Mouse (Mus musculus): ENCODE data around the gene N4bp3.
A peak's percentile ranks its signal among the peaks of the same experiment; 100 is the strongest.
"Not testable (repeated sequence)": the region's sequence is repeated elsewhere in the genome, so short reads cannot be mapped to it uniquely, and the experiment has no call there.

The N4bp3 gene

DNA sequence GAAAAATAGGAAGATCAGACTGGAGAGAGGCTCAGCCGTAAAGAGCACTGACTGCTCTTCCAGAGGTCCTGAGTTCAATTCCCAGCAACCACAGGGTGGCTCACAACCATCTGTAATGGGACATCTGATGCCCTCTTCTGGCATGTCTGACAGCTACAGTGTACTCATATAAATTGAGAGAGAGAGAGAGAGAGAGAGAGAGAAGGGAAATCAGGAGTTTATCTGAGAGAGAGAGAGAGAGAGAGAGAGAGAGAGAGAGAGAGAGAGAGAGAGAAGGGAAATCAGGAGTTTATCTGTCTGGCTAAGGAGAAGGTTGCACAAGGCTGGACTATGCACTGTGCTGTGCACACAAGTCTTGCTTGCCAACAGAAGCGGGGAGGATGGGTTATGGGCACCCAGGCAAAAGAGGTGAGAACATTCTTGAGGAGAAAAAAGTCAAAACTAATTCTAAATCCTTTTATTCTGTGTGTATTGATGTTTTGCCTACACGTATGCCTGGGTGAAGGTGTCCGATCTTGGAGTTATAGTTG, 2.3 kb upstream of the N4bp3 start:
- DNase-seq = no peak

DNA sequence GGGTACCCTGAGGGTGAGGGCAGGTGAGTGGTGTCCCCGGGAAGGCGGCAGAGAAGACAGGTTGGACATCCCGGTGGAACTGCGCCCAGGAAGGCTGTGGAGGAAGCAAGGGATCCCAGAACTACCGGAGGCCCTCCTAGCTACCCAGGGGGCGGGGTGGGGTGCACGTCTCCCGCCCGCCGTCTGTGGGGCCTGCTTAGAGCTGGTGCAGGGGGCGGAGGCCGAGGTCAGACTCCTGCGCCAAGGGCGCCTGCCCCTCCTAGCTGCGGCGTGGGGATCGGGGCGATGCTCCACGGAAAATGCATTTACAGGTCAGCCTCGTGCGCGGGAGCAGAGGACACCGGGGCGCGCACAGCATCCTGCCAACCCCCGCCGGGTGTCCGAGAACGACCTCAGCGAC, 381 bp downstream of the N4bp3 start:
- DNase-seq = no peak

DNA sequence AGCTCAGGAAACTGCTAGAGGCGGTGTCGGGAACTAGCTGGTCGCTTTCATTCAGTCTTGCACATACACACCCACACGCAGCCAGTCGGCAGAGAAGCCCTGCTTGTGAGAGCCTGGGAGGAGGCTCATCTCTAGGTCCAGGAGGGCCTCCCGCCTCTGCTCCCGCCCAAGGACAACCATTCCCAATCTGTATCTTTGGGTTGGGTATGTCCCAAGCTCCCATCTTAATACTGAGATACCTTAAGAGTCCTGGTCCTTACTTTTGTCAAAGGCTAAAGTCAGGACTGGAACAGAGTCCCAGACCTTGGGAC, 798 bp downstream of the N4bp3 start:
- no peak for DNase-seq

DNA sequence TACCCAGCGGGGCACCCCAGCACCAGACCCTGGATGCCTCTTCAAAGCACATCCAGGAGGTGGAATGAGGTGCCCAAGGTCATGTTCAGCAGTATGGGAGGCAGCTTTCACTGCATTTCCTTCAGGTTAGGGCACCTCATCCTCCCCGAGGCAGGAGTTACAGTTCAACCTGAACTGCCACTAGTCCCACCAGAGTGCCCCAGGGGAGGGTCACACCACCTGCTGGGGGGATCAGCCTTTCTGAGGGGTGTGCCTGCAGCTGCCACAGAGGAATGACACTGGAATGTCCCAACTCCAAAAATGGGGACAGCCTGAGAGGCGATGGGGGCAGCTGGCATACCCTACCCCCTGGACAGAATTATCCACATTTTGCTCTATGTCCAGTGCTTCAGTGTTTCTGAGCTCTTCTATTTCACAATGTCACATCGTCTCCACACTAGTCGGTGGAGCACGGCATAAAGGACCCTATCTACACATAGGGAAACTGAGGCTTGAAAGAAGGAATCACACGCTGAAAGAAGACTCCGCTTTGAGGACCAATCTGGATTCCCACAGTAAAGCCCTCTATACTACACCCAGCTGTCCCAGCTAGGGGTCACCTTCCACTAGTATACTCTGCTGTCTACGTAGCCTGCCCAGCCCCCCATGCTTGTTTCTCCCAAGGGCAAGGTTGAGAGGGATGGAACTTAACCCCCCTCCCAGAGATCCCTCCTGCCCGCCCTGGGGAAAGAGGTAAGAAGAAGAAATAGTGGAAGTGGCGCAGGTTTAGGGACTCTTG, 1.3 kb downstream of the N4bp3 start:
- DNase-seq = no peak

DNA sequence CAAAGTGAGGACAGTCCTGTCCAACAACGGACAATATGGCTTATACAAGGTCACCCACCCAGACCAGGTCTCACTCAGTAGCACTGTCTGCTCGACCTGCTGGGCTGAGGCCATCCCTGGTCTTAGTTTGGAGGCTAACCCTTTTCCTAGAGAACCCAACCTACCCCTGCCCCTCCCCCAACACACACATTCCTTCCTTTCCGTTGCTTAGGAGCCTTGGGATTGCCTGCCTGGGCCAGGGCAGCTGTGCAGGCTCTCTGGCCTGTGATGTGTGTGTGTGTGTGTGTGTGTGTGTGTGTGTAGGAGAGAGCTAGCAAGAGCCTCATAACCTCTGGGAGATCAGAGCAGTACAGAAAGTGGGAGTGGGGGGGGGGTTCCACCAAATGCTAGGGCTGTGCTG, 2.1 kb downstream of the N4bp3 start:
- DNase-seq = no peak

DNA sequence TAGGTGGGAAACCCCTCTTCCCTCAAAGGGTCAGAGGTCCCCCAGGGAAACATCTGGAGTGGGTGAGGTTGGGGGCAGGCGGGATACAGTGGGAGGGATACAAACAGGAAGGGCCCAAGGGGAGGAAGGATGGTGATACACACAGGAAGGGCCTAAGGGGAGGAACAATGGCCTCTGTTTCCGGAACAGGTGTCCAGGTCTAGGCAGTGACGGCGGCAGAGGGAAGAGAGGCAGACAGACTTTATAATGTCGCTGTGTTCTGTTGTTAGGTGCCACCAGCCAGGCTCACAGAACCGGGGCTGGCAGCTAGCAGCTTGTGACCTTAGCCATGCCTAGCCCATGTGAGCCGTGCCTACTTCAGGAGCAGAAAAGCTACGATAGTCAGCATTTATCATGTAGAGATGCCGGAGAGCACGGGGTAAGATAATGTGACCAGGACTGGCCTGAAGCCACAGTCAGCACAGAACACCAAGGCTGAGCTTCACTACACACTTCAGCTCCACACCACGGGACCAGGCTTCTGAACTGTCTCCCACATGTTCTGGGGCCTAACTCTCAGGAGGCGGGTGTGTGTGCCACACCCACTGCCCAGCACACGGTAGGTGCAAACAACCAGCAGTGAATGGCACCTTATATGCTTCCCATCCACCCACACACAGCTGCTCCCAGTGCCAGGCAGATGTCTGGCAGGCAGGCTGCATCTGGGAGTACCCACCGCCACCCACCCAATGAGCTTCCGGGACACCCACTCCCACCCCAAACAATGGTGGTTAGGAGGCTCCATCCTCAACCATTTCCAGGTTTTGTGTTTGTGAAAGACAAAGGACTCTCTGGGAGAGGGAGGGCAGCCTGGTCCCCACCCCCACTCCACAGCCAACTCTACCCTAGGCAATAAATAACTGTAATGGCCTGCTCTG, 3.6 kb downstream of the N4bp3 start:
- DNase-seq = peak; percentile 78

DNA sequence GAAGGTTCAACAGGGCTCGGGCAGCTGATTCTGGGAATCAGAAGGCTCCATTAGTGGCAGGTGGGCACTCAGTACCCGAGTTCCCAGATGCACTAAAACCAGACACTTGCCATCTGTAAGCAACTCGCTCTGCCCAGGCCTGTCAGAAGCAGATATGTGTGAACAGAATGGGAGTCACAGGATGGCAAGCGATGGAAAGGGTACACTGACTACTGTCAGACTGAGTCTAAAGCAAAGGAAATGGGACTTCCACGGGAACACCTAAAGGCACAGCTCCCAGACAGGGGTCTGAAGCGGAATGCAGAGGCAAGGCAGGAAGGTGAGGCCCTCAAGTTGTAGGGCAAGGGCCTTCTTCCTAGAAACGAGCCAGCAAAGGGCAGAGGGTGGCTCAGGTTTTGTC, 4.4 kb downstream of the N4bp3 start:
- no peak for DNase-seq

DNA sequence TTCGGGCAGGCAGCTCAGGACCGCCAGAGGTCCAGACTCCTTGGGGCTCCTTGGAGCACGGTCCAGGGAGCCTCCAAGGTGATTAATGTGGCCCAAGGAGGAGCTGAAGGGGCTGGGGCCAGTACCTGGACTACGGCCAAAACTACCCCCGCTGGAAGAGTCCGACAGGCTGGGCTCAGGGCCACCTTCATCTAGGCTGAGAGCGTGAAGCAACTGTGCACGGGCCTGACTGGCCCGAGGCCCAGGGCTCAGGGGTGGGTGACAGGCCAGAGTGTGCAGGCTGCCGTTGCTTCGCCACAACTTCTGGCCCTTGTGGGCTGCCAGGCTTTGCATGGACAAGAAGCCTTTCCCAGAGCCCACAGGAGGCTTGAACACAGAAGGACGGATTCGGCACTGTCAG, 5.3 kb downstream of the N4bp3 start:
- no peak for DNase-seq

DNA sequence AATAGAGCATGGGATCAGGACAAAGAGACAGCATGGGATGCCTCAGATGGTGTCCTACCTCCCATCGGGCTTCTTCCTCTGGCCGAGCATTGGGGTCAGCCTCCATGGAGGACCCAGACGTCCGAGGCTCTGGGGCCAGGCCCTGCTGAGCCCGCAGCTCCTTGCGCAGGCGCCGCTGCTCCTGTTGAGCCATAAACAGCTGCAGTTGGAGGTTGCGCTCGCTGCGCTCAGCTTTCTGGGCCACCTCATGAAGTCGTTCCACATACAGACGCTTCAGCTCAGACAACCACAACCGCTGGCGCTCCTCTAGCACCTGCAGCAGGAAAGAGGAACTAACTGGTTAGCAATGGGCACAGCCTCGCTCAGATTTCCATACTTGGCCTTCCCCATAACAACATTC, 6.4 kb downstream of the N4bp3 start:
- DNase-seq = no peak

DNA sequence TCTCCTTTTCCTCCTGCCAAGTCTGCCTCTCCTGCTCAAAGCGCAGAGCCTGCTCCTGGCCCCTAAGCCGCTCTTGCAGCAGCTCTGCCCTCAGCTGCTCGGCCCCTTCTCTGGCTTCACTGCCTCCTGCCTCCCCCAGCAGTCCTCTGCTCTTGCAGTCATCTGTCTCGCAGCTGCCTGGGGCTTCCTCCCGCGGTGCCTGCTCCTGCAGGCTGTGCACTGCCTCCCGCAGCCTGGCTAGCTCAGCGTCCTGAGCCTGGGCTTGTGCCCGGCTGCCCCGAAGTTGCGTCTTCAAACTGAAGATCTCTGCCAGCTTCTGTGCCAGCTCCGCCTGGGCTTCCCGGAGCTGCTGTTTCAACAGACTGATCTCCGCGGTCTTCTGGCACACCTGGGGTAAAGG, 6.9 kb downstream of the N4bp3 start:
- no peak for DNase-seq

DNA sequence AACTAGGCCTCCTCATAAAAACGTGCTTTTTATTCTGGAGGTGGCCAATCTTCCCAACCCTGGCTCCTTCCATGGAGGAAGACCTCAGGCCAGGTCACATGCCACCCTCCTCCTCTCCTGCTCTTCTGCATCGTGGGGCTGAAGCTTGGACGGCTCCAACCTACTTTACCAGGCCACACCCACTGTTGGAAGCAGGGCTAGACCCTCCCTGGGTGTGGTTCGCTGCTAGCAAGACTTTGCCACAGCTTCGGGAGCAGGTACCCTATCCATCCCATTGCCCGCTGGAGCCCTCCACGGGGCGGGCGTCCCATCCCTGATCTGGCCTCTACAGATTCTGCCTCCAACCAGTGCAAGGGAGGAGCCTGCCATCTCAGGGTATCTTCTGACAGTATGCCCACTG, 7.4 kb downstream of the N4bp3 start:
- DNase-seq = no peak

DNA sequence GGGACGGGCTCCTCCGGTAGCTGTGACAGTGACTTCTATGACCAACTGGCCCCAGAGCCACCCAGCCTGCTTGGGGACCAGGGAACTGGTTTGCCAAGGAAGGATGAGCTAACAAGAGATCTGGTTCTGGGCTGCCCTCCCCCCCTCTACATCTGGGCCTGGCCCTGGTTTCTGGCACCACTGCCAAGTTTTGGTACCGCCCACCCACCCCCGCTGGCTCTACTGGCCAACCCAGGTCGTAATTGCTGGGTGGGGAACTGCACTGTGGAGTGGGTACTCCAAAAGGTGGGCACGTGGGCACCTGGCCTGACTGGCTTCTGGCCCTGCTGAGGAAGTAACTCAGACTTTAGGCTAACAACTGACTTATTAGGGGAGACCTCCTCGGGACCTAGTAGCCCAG, 9.9 kb downstream of the N4bp3 start:
- no peak for DNase-seq

DNA sequence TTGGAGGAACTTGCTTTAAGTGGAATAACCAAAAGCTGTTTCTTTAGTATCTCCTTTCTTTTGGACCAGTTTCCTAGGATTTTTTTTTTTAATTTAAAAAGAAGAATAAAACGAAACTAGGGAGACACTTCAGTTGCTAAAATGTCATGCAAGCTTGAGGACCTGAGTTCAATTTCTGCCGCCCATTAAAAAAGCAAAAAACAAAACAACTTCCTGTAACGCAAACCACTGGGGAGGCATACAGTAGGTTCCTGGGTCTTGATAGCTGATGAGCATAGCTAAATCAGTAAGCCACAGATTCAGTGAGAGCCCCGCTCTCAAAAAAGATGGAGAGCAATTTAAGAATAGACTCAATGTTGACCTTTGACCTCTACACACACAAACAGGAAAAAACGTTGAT, 12.1 kb downstream of the N4bp3 start:
- no peak for DNase-seq

DNA sequence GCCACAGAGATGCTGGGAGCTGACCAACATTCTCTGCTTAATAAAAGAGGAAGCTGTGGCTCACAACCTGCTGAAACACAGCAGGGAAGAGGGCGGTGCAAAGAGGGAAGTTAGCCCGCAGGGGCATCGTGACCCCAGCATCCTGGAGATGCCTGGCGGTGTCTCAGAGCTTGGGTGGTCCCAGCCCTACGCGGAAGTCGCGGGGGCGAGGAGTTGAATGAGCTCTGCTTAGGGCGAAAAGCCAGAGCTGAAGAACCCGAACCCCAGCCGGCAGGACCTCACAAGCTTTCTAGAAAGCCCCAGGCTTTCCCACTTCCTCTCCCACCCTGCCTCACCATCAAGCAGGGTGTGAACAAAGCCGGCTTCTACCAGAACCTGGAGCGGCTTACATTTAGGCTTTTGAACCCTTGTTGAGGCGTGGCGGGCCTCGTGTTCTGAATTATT, 12.6 kb downstream of the N4bp3 start:
- DNase-seq = no peak

DNA sequence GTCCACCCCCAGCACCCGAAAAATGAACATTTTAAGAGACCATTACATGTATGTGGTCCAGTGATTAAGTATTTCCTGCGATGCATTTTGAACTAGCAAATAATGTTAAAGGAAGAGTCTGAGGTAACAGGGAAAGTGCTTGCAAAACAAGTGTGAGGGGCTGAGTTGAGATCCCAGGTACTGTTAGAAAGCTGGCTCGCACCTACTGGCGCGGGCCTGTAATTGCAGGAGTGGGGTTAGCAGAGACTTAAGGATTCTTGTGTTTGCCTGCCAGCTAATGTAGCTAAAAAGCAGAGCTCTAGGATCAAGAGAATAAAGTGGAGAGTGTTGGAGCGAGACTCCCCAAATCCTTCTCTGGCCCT, 14.3 kb downstream of the N4bp3 start:
- peak; percentile 66 for DNase-seq

DNA sequence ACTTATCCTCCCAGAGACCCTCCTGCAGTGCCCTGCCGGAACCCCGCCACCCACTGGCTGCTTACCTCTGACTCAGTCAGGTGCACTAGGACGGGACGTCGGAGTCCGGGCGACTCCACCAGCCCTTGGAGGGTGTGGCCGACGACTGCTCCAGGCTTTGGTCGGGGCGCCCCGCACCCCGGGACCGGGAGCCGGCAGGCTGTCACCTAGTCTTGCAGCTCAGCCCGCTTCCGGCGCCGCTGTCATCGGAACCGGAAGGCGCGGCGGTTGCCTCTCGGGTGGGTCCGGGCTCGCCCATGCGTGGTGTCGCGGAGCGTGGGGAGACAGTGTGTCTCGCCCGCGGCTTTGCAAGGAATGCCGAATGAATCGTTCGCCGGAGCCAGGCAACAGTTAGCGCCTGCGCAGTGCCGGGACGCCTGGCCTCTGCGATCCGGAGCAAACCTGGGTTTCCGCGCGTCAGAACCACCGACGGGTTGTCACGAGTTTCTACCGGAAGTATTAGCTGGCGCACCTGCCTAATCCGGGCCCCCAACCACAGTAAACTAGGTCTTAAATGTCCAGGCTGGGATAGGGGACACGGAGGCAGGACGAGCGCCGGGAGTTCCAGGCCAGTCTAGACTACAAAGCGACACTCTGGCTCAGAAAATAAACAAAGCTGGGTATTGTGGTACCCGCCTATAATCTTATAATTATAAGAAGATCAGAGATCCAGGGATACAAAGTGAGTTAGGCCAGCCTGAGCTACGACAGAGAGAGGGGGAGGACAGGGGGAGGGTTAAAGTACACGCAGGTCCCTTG, 14.9 kb downstream of the N4bp3 start, which contains the start of gene Rmnd5b:
TSS of gene Rmnd5b (minus strand) at position 372 of the 798 bp plus-strand sequence.
- peak; percentile 90 for DNase-seq

DNA sequence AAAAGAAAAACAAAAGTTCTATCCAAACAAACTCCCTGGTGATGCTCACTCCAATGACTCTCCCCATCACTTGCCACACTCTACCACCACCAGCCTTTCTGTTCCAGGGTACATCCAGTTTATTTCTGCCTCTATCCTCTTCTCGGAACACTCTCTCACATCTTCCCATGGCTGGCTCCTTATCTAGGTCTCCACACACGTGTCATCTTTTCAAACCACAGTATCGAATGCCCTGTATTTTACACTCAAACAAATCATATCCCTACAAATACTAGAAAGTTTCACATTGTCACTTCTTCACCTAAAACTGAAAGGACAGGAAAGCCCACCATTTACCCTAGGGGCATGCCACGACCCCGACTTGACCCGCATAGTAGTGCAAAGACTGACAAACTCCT, 15.5 kb downstream of the N4bp3 start:
- DNase-seq = no peak

DNA sequence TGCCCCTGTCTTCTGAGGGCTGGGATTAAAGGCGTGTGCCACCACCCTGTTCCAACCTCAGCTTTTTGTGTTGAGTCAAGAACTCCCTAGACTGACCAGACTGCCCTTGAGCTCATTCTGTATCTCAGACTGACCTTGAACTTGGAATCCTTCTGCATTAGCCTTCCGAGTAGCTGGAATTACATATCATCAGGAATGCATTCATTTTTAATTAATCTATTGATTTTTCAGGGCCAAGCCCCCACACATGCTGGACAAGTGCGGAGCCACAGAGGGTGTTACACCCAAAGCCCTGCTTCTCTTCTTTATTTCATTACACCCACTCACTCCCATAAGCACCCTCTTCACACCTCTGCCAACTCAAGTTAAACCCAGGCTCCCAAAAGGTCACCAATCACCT, 16.9 kb downstream of the N4bp3 start:
- no peak for DNase-seq

DNA sequence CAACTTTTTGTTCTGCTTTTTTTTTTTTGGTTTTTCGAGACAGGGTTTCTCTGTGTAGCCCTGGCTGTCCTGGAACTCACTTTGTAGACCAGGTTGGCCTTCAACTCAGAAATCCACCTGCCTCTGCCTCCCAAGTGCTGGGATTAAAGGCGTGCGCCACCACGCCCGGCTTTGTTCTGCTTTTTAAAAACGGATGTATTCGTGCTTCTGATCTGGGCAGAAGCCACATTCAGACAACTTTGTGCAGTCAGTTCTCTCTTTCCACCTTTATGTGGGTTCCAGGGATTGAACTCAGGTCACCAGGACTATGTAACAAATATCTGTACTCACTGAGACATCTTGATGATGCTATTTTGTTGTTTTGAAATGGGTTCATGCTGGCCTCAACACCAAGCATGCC, 17.4 kb downstream of the N4bp3 start:
- not testable (repeated sequence) for DNase-seq

DNA sequence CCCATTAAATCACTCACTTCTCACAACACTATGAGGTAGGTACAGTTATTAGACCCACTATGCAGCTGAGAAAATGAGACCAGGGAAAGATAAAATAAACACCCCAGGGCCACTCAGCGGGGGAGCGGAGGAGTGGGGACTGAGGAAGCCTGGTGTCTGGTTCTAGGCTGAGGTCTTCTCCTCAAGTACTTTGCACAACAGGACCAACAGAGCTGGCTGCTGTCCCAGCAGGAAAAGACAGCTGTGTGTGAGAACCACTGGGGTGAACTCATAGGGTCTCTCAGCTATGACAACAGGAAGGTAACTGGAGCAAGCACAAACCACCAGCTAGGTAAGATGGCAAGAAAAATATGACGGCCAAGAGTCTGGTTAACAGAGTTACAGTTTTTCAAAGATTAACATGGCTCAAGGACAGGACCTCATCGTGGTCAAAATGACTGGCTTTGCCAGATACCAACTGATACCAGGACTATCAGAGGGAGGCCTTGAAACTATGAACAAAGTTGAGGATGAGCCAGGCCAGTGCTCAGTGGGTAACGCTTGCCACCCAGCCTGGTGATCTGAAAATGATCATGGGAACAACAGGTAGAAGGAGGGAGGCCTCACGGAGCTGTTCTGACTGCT, 18.4 kb downstream of the N4bp3 start:
- no peak for DNase-seq

DNA sequence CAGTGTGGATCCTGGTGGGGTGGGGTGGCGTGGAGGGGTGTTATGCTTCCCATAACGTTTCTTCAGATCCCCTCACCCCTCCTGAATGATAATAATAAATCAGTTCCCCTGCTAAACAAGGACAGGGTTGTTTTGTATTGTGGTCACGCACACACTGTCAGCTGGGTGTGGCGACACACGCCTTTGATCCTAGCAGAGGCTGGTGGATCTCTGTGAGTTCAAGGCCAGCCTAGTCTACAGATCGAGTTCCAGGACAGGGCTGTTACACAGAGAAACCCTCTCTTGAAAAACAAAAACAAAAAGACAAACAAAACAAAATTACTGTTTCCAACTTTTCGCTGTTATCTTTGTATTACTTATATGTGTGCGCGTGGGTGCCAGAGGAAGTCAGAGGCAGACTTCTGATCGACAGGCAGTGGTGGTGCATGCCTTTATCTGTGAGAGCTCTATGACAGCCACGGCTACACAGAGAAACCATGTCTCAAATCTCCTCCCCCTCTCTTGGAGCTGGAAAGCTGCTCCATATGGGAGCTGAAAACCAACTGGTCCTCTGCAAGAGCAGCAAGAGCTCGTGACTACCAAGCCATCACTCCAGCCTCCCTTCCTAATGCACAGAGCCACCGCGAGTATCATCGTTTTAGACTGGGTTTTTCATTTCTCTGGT, 20.9 kb downstream of the N4bp3 start:
- DNase-seq = no peak

DNA sequence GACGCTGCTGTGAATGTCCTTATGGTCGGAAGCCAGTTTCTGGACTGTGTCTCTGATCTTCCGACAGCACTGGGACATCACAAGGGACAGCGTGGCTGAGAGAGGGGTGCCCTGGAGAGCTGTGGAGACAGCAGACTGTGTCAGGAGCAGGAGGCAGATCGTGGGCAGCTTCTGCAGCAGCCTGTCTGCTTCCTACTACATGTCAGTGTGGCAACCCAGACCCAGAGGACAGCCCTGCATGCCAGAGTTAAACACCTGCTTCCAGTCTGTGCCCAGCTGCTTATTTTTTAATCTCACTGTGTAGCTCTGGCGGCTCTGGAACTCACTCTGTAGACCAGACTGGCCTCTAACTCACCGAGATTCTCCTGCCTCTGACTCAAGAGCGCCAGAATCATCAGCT, 22.7 kb downstream of the N4bp3 start:
- no peak for DNase-seq
